Mouse (Mus musculus) lung, postnatal 10 days (tissue): ENCODE measurements around the gene Fscn1.
A peak's percentile ranks its signal among the peaks of the same experiment; 100 is the strongest.

Source experiments
- DNase-seq: peaks from one replicate; pipeline ENCODE4 v3.0.0; 2021

Fscn1 gene

GRCm38 (mm10) chr5:142976516-142976915 lies 16.4 kb downstream of the Fscn1 start:
- peak; percentile 82 for DNase-seq

GRCm38 (mm10) chr5:142982046-142982801 lies 22.1 kb downstream of the Fscn1 start:
- DNase-seq = peak; percentile 66

GRCm38 (mm10) chr5:142983174-142983573 lies 23.0 kb downstream of the Fscn1 start:
- no peak for DNase-seq

GRCm38 (mm10) chr5:142984271-142984670 lies 24.1 kb downstream of the Fscn1 start:
- DNase-seq = no peak

GRCm38 (mm10) chr5:142988520-142988919 lies 28.4 kb downstream of the Fscn1 start:
- DNase-seq = peak; percentile 58

- DNase-seq = no peak
Measured at GRCm38 (mm10) chr5:142989167-142989566, 29.0 kb downstream of the Fscn1 start.

GRCm38 (mm10) chr5:142994746-142995145 lies 34.6 kb downstream of the Fscn1 start:
- no peak for DNase-seq

- DNase-seq = no peak
Measured at GRCm38 (mm10) chr5:142997526-142997925, 37.4 kb downstream of the Fscn1 start.

GRCm38 (mm10) chr5:142998171-142998570 lies 38.0 kb downstream of the Fscn1 start:
- peak; percentile 31 for DNase-seq

GRCm38 (mm10) chr5:143000091-143000490 lies 39.9 kb downstream of the Fscn1 start:
- no peak for DNase-seq

GRCm38 (mm10) chr5:143000654-143001500 lies 40.7 kb downstream of the Fscn1 start:
- peak; percentile 67 for DNase-seq

GRCm38 (mm10) chr5:143009383-143009782 lies 49.2 kb downstream of the Fscn1 start:
- DNase-seq = no peak

- peak; percentile 44 for DNase-seq
Measured at GRCm38 (mm10) chr5:143017401-143017800, 57.3 kb downstream of the Fscn1 start.
